Mouse (Mus musculus): ENCODE results near the gene Cnot11. TPM values are rescaled to one million over a fixed set of nuclear protein-coding genes. Genes with fewer than 3 reads are reported as not detected.

Cnot11 gene
- polyA plus RNA-seq, 1 experiment from 2014 or later = 36.2 TPM

DNA sequence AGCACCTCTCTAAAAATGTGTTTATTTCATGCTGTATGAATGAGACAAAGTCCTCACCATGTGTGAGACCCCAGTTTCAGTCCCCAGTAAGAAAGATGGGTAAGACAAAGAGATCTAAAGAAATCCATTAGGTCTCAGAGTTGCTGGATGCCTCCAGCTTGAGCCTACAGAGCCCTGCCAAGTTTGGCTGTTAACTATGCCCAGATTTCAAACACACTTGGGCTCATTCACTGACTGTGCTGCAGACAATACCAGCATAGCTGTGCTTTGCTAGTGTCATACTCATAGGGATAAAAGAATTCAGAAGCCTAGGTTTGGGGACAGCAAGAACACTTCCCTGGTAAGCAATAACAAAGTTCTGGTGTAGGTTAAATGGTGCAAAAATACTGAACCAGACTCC is 33.3 kb downstream of the Cnot11 start:
- Histone ChIP-seq H3K27ac (ENCODE audit: low read depth, low read length) (no peak overlapping the region), H3K4me3 (ENCODE audit: low read length) (no peak overlapping the region), H3K27me3 (ENCODE audit: control insufficient read depth, insufficient read depth, low read length) (no peaks in the 10 kb centered on the region), H3K9ac (ENCODE audit: low read depth, low read length) (no peak overlapping the region), H3K36me3 (ENCODE audit: control insufficient read depth, insufficient read depth, low read length) (peaks cover 15% of the 10 kb centered on the region), H3K4me1 (ENCODE audit: control insufficient read depth, insufficient read depth, low read length) (peaks cover 13% of the 10 kb centered on the region), H3K9me3 (ENCODE audit: control insufficient read depth, low read length) (no peaks in the 10 kb centered on the region), H3K4me2 (replicated peaks; ENCODE audit: low read depth, low read length) (no peak overlapping the region)
- no peak for ATAC-seq (ENCODE audit: low FRiP score, low TSS enrichment)

DNA sequence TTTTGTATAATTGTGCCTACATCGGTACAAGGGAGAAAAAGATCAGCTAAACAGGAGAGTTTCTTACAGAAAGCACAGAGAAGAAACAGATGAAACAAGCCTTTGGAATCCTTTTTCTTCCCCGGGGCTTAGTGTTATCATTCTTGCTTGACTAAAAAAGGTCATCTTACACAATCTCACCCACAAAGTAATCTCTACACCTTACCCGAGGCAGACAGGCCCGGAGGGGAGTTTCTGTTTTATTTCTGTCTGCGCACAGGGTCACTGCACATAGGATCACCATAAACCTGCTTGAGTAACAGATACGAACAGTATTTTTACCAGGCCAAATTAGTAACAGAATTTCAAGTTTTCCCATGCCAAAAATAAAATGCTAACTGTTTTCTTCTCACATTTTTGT is 36.9 kb downstream of the Cnot11 start:
- 26% methylated on average over 6 of the region's 6 CpGs for WGBS
- no peak overlapping the region for H3K9ac ChIP-seq (ENCODE audit: low read depth, low read length)
- no peak overlapping the region for H3K4me2 ChIP-seq (replicated peaks; ENCODE audit: low read depth, low read length)
- no peaks in the 10 kb centered on the region for H3K27me3 ChIP-seq (ENCODE audit: control insufficient read depth, insufficient read depth, low read length)
- no peaks in the 10 kb centered on the region for H3K36me3 ChIP-seq (ENCODE audit: control insufficient read depth, insufficient read depth, low read length)
- H3K4me1 ChIP-seq (ENCODE audit: control insufficient read depth, insufficient read depth, low read length) = peaks cover 27% of the 10 kb centered on the region
- H3K4me3 ChIP-seq (ENCODE audit: low read length) = no peak overlapping the region
- ATAC-seq (ENCODE audit: low FRiP score, low TSS enrichment) = no peak
- no peaks in the 10 kb centered on the region for H3K9me3 ChIP-seq (ENCODE audit: control insufficient read depth, low read length)
- no peak overlapping the region for H3K27ac ChIP-seq (ENCODE audit: low read depth, low read length)

DNA sequence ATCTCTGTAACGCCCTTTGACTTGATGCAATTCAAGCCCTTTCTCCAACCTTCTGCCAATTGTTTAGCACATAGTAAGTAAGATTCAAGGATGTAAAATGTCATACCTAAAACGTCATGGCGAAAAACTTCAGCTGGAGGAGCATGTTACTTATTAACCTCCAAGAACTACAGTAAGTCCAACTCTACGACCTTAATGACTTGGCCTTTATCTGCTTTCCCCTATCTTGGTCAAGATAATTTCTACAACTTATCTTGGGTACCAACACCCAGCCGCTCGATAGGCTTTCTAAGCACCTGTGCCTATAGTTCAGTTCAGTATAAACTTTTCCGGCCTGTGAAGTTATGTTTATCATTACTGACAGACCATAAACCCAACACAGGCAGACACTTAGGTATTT is 39.1 kb downstream of the Cnot11 start:
- Histone ChIP-seq H3K9ac (ENCODE audit: low read depth, low read length) (no peak overlapping the region), H3K27ac (ENCODE audit: low read depth, low read length) (no peak overlapping the region), H3K36me3 (ENCODE audit: control insufficient read depth, insufficient read depth, low read length) (no peaks in the 10 kb centered on the region), H3K4me3 (ENCODE audit: low read length) (no peak overlapping the region), H3K4me2 (replicated peaks; ENCODE audit: low read depth, low read length) (no peak overlapping the region; the same call in 1 of the 2 replicates), H3K4me1 (ENCODE audit: control insufficient read depth, insufficient read depth, low read length) (peaks cover 32% of the 10 kb centered on the region), H3K9me3 (ENCODE audit: control insufficient read depth, low read length) (no peaks in the 10 kb centered on the region), H3K27me3 (ENCODE audit: control insufficient read depth, insufficient read depth, low read length) (no peaks in the 10 kb centered on the region)
- ATAC-seq (ENCODE audit: low FRiP score, low TSS enrichment) = no peak
- WGBS = 72% methylated on average over 7 of the region's 7 CpGs

DNA sequence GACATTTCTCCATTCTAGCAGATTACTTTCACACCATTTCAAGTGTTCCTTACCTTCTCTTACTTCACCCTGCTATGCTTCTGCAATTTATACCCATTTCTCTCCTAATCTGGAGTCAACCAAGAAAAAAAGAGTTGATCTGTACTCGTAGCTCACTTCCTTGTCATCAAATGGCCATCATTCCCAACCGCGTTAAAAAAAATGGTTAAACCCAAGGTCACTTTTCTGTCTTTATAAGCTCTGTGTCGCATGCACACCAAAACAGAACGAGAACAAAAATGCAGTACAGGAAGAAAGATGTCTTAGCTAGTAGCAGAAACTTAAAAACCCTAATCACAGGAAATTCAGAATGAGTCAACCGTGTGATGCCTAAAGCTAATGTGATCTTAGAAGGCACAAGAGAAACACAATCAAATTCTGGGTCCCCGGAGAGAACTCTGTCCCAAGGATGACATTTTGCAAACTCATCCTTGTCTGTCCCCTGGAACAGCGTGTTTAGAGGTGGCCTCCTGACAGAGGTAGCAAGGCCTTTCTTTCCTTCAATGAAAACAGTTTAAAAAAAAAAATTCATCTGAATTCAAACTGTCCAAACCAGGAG is 41.1 kb downstream of the Cnot11 start:
- Histone ChIP-seq H3K4me1 (ENCODE audit: control insufficient read depth, insufficient read depth, low read length) (peaks cover 32% of the 10 kb centered on the region), H3K36me3 (ENCODE audit: control insufficient read depth, insufficient read depth, low read length) (no peaks in the 10 kb centered on the region), H3K4me3 (ENCODE audit: low read length) (peak overlapping the region; percentile 81), H3K4me2 (replicated peaks; ENCODE audit: low read depth, low read length) (peak overlapping the region; percentile 48), H3K9me3 (ENCODE audit: control insufficient read depth, low read length) (no peaks in the 10 kb centered on the region), H3K9ac (ENCODE audit: low read depth, low read length) (peak overlapping the region; percentile 95), H3K27me3 (ENCODE audit: control insufficient read depth, insufficient read depth, low read length) (no peaks in the 10 kb centered on the region), H3K27ac (ENCODE audit: low read depth, low read length) (no peak overlapping the region; the same call in 1 of the 2 replicates)
- ATAC-seq (ENCODE audit: low FRiP score, low TSS enrichment) = no peak
- 7% methylated on average over 8 of the region's 8 CpGs for WGBS

DNA sequence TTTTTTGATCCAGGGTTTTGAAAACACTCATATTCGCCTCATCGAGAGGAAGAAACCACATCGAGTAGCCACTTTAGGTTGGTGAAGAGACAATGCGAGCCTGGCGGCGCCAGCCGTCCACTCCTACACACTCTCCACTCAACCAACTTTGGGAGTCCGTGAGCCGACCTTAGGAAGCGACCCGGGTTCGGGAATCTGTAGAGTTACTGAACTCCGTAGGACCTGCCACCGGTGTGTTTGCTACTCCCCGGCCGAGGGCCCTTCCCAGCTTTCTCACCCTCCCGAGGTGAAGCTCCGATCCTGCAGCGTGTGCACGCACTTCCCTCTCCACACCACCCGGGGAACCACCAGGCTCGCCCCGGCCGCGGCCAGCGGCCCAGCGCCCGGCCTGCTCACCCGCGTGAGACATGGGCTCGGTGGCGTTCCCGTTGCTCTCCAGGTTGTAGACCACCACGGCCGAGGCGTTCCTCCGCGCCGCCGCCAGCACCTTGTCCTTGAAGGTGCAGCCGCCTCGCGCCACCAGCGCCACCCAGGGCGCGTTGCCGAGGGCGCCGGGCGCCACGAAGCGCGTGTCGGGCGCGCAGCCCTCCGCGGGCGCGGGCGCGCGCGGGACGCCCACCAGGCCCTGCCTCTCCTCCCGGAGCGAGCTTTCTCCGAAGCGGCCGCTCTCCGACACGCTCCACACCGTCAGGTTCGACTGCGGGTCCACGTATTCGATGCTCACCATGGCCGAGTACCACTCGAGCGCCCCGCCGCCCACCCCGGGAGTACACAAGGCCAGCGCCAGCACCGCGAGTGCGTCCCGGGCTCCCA is 41.8 kb downstream of the Cnot11 start:
- no peaks in the 10 kb centered on the region for H3K36me3 ChIP-seq (ENCODE audit: control insufficient read depth, insufficient read depth, low read length)
- H3K4me3 ChIP-seq (ENCODE audit: low read length) = peak overlapping the region; percentile 81
- peak; percentile 77 for ATAC-seq (ENCODE audit: low FRiP score, low TSS enrichment)
- H3K9me3 ChIP-seq (ENCODE audit: control insufficient read depth, low read length) = no peaks in the 10 kb centered on the region
- under 1% methylated on average over 84 of the region's 88 CpGs for WGBS
- no peaks in the 10 kb centered on the region for H3K27me3 ChIP-seq (ENCODE audit: control insufficient read depth, insufficient read depth, low read length)
- H3K27ac ChIP-seq (ENCODE audit: low read depth, low read length) = peak overlapping the region; percentile 98
- peaks cover 30% of the 10 kb centered on the region for H3K4me1 ChIP-seq (ENCODE audit: control insufficient read depth, insufficient read depth, low read length)
- H3K4me2 ChIP-seq (replicated peaks; ENCODE audit: low read depth, low read length) = peak overlapping the region; percentile 48
- H3K9ac ChIP-seq (ENCODE audit: low read depth, low read length) = peak overlapping the region; percentile 95

DNA sequence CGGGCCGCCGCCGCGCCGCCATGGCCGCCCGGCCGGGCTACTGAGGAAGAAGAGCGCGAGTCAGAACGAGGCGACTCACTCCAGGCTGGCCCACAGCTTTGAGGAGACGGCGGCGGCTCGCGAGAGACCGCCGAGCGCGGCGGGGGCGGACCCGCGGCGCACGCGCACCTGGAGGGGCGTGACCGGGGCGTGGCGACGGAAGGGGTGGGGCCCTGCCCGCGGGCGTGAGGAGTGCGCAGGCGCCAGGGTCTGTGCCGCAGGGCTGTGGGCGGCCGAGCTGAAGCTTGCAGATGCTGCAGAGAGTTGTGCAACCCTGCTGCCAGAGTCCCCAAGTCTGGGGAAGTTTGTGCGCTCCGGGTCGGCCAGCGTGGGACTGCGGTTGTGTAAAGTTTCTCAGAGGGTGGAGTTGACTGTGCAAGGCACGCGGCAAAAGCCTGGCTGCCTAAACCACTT is 42.5 kb downstream of the Cnot11 start, which contains the start of gene Rnf149:
Rnf149 (minus strand) TSS at position 153 of the 453 bp plus-strand sequence.
- peak within 1 kb of the TSS; percentile 95 for H3K9ac ChIP-seq (ENCODE audit: low read depth, low read length)
- peak within 1 kb of the TSS; percentile 48 for H3K4me2 ChIP-seq (replicated peaks; ENCODE audit: low read depth, low read length)
- no peaks in the 10 kb centered on the region for H3K9me3 ChIP-seq (ENCODE audit: control insufficient read depth, low read length)
- peaks cover 28% of the 10 kb centered on the region for H3K4me1 ChIP-seq (ENCODE audit: control insufficient read depth, insufficient read depth, low read length)
- H3K27me3 ChIP-seq (ENCODE audit: control insufficient read depth, insufficient read depth, low read length) = no peaks in the 10 kb centered on the region
- no peaks in the 10 kb centered on the region for H3K36me3 ChIP-seq (ENCODE audit: control insufficient read depth, insufficient read depth, low read length)
- WGBS = 2% methylated on average over 49 of the region's 49 CpGs
- peak; percentile 98 for ATAC-seq (ENCODE audit: low FRiP score, low TSS enrichment)
- peak within 1 kb of the TSS; percentile 98 for H3K27ac ChIP-seq (ENCODE audit: low read depth, low read length)
- H3K4me3 ChIP-seq (ENCODE audit: low read length) = peak within 1 kb of the TSS; percentile 81

DNA sequence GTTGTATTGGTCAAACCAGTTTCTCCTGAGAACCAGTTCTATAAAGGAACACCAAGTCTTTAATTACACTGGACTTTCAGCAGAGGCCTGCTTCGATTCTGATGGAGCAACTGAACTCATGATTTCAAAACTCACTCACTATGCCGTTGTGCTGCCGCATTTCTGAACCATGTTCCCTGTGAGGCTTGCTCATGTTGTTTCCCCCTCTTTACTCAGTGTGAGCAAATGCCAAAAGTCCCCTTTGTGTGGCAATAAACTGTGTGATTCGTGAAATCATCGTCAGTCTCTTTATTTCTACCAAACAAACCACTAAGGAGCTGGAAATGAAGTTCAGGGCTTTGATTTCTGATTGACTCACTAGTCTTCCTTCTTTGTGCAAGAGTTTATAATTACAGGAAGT is 43.7 kb downstream of the Cnot11 start:
- ATAC-seq (ENCODE audit: low FRiP score, low TSS enrichment) = no peak
- H3K27me3 ChIP-seq (ENCODE audit: control insufficient read depth, insufficient read depth, low read length) = no peaks in the 10 kb centered on the region
- H3K27ac ChIP-seq (ENCODE audit: low read depth, low read length) = no peak overlapping the region
- H3K36me3 ChIP-seq (ENCODE audit: control insufficient read depth, insufficient read depth, low read length) = no peaks in the 10 kb centered on the region
- WGBS = 76% methylated on average over 5 of the region's 5 CpGs
- H3K9me3 ChIP-seq (ENCODE audit: control insufficient read depth, low read length) = no peaks in the 10 kb centered on the region
- no peak overlapping the region for H3K4me2 ChIP-seq (replicated peaks; ENCODE audit: low read depth, low read length)
- H3K4me1 ChIP-seq (ENCODE audit: control insufficient read depth, insufficient read depth, low read length) = peaks cover 22% of the 10 kb centered on the region
- H3K4me3 ChIP-seq (ENCODE audit: low read length) = no peak overlapping the region
- no peak overlapping the region for H3K9ac ChIP-seq (ENCODE audit: low read depth, low read length)

DNA sequence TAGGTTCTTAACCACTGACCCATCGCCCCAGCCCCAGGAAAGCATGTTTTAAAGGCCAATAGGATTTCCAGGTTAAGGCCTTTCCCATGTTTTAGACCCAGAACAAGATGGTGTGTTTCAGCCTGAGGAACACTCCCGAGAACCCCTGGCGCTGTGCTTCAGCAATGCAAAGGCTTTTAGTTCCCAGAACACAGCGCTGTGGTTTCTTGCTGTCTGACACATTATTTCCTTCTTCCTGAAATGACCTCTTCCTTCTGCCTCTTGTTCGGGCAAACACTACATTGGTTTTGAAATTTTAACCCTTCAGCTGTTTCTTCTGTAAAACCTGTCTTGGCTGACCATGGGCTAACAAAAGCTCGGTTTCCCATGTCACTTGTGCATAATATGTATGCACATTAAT is 44.3 kb downstream of the Cnot11 start:
- no peak overlapping the region for H3K9ac ChIP-seq (ENCODE audit: low read depth, low read length)
- 81% methylated on average over 6 of the region's 6 CpGs for WGBS
- H3K4me2 ChIP-seq (replicated peaks; ENCODE audit: low read depth, low read length) = no peak overlapping the region
- H3K9me3 ChIP-seq (ENCODE audit: control insufficient read depth, low read length) = no peaks in the 10 kb centered on the region
- no peaks in the 10 kb centered on the region for H3K27me3 ChIP-seq (ENCODE audit: control insufficient read depth, insufficient read depth, low read length)
- no peak overlapping the region for H3K27ac ChIP-seq (ENCODE audit: low read depth, low read length)
- H3K4me1 ChIP-seq (ENCODE audit: control insufficient read depth, insufficient read depth, low read length) = peaks cover 18% of the 10 kb centered on the region; the same call in 1 of the 2 replicates
- ATAC-seq (ENCODE audit: low FRiP score, low TSS enrichment) = no peak
- H3K36me3 ChIP-seq (ENCODE audit: control insufficient read depth, insufficient read depth, low read length) = no peaks in the 10 kb centered on the region
- H3K4me3 ChIP-seq (ENCODE audit: low read length) = no peak overlapping the region

DNA sequence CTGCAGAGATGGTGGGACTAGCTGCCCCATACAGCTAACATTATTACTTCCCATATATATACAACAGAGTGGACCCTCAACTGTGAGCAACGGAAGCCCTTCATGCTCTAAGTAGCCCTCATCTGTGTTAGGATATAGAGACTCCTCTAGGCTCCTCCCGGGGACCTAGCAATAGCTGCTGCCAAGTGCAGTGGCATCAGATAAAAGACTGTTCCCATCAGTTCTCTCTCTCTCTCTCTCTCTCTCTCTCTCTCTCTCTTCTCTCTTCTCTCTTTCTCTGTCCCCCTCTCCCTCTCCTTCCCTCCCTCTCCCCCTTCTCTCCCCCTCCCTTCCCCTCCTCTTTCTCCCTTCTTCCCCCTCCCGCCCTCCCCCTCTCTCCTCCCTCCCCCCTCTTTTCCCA is 46.4 kb downstream of the Cnot11 start:
- Histone ChIP-seq H3K4me2 (replicated peaks; ENCODE audit: low read depth, low read length) (no peak overlapping the region), H3K36me3 (ENCODE audit: control insufficient read depth, insufficient read depth, low read length) (no peaks in the 10 kb centered on the region), H3K9me3 (ENCODE audit: control insufficient read depth, low read length) (no peaks in the 10 kb centered on the region; the same call in 1 of the 2 replicates), H3K27me3 (ENCODE audit: control insufficient read depth, insufficient read depth, low read length) (no peaks in the 10 kb centered on the region), H3K4me1 (ENCODE audit: control insufficient read depth, insufficient read depth, low read length) (peaks cover 5% of the 10 kb centered on the region; the same call in 1 of the 2 replicates), H3K9ac (ENCODE audit: low read depth, low read length) (no peak overlapping the region), H3K27ac (ENCODE audit: low read depth, low read length) (no peak overlapping the region), H3K4me3 (ENCODE audit: low read length) (no peak overlapping the region)
- no peak for ATAC-seq (ENCODE audit: low FRiP score, low TSS enrichment)
- 87% methylated on average over 2 of the region's 3 CpGs for WGBS

All from kidney, embryonic 14.5 days (tissue).